Mouse (Mus musculus): ENCODE data around the gene Tmx2. TPM values are rescaled to one million over a fixed set of nuclear protein-coding genes. Genes with fewer than 3 reads are reported as not detected.
"Not testable (repeated sequence)": the region's sequence is repeated elsewhere in the genome, so short reads cannot be mapped to it uniquely, and the experiment has no call there.

Gene Tmx2
- polyA plus RNA-seq, 1 experiment from 2014 or later: 125 TPM

DNA sequence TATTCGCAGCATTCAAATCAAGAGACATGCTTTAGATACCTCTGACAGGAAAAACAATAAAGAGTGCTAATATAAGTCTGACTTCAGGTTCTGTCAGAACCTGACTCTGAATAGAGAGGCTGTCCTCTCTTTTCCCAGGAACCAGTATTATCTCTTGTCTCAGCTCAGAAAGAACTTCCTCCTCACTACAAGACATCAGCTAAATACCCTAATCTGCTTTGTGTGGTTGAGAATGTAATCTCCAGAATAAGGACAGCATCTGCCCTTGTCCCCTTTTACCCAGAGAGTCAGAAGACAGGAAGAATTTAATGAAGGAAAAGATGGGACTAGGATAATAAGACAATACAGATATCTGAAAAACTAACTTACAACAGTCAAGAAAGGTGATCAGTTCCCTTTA is 24.6 kb upstream of the Tmx2 start:
- Histone ChIP-seq H3K27ac (ENCODE audit: low read length) (no peak overlapping the region), H3K27me3 (ENCODE audit: control insufficient read depth, insufficient read depth, low read length) (no peaks in the 10 kb centered on the region), H3K9ac (ENCODE audit: low read length) (no peak overlapping the region), H3K9me3 (replicated peaks; ENCODE audit: control insufficient read depth, low read length) (no peaks in the 10 kb centered on the region), H3K36me3 (ENCODE audit: control insufficient read depth, insufficient read depth, low read length) (no peaks in the 10 kb centered on the region), H3K4me3 (replicated peaks; ENCODE audit: low read length) (no peak overlapping the region), H3K4me2 (ENCODE audit: low read depth, low read length) (no peak overlapping the region), H3K4me1 (ENCODE audit: control insufficient read depth, insufficient read depth, low read length) (0 out of 2 replicates have a peak, but pooled peaks cover 4% of the 10 kb centered on the region)
- WGBS: 89% methylated on average over 1 of the region's 1 CpGs
- ATAC-seq (ENCODE audit: insufficient read depth, low FRiP score): no peak

DNA sequence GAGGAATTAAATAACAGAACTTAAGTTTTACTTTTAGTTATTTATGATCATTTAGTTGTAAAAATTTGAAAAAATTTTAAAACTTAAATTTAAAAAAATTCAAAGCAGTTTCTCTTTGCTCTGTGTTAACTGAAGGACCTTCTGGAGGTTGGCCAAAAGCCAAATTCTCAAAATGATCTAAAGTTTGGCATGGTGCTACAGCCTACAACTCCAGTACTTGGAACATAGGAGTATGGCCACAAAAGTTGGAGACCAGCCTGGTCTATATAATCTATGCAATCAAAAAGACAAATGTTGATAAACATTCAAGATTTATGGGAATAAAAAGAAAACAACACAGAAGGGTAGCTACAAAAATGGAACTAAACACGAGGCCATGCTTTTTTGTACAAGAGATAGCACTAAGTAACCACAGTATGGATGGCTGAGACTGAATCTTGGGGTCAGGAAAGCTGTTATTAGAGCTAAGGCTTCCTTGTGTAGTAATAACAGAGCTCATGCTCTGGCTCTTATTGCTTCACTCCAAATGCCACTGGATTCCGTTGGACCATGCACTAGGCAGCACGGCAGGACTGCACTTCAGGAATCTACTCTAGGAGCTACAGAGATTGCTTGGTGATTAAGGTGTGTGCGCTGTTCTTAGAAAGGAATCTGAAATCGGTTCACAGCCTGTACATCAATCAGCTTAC is 16.2 kb upstream of the Tmx2 start:
- peaks cover 9% of the 10 kb centered on the region for H3K36me3 ChIP-seq (ENCODE audit: control insufficient read depth, insufficient read depth, low read length)
- no peak overlapping the region for H3K4me3 ChIP-seq (replicated peaks; ENCODE audit: low read length)
- 69% methylated on average over 5 of the region's 5 CpGs for WGBS
- H3K9me3 ChIP-seq (replicated peaks; ENCODE audit: control insufficient read depth, low read length): no peaks in the 10 kb centered on the region
- H3K4me1 ChIP-seq (ENCODE audit: control insufficient read depth, insufficient read depth, low read length): no peaks in the 10 kb centered on the region
- no peak overlapping the region for H3K27ac ChIP-seq (ENCODE audit: low read length)
- H3K9ac ChIP-seq (ENCODE audit: low read length): no peak overlapping the region
- ATAC-seq (ENCODE audit: insufficient read depth, low FRiP score): peak; percentile 77; the same call in 1 of the 2 replicates
- no peak overlapping the region for H3K4me2 ChIP-seq (ENCODE audit: low read depth, low read length)
- H3K27me3 ChIP-seq (ENCODE audit: control insufficient read depth, insufficient read depth, low read length): no peaks in the 10 kb centered on the region

DNA sequence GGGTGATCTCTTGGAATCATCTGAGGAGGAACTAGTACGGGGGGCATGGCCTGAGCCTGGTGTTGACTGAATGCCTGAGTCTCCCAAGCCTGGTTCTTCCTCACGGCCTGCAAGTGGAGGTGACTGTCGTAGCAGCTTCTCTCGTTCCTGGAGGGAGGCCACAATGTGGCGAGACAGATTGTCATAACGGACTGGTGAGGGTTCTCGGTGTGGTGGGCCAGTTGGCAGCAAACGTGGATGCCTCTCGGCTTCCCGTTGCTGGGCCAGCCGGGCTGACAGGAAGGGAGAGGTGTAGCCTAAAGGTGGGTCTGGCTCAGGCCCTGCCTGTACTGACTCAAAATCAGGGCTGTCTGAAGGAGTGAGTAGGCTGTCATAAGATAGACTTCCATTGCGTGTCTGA is 11.1 kb upstream of the Tmx2 start:
- no peak overlapping the region for H3K27ac ChIP-seq (ENCODE audit: low read length)
- H3K4me1 ChIP-seq (ENCODE audit: control insufficient read depth, insufficient read depth, low read length): no peaks in the 10 kb centered on the region
- no peak overlapping the region for H3K4me3 ChIP-seq (replicated peaks; ENCODE audit: low read length)
- no peak overlapping the region for H3K9ac ChIP-seq (ENCODE audit: low read length)
- 88% methylated on average over 12 of the region's 12 CpGs for WGBS
- no peaks in the 10 kb centered on the region for H3K9me3 ChIP-seq (replicated peaks; ENCODE audit: control insufficient read depth, low read length)
- no peaks in the 10 kb centered on the region for H3K27me3 ChIP-seq (ENCODE audit: control insufficient read depth, insufficient read depth, low read length)
- ATAC-seq (ENCODE audit: insufficient read depth, low FRiP score): no peak
- no peak overlapping the region for H3K4me2 ChIP-seq (ENCODE audit: low read depth, low read length)
- H3K36me3 ChIP-seq (ENCODE audit: control insufficient read depth, insufficient read depth, low read length): peaks cover 40% of the 10 kb centered on the region

GRCm38 (mm10) chr2:84688080-84688844 is 9.3 kb upstream of the Tmx2 start:
- peaks cover 40% of the 10 kb centered on the region for H3K36me3 ChIP-seq (ENCODE audit: control insufficient read depth, insufficient read depth, low read length)
- no peaks in the 10 kb centered on the region for H3K27me3 ChIP-seq (ENCODE audit: control insufficient read depth, insufficient read depth, low read length)
- H3K4me2 ChIP-seq (ENCODE audit: low read depth, low read length): no peak overlapping the region
- no peak overlapping the region for H3K27ac ChIP-seq (ENCODE audit: low read length)
- no peak for ATAC-seq (ENCODE audit: insufficient read depth, low FRiP score)
- H3K9me3 ChIP-seq (replicated peaks; ENCODE audit: control insufficient read depth, low read length): no peaks in the 10 kb centered on the region
- no peak overlapping the region for H3K4me3 ChIP-seq (replicated peaks; ENCODE audit: low read length)
- no peak overlapping the region for H3K9ac ChIP-seq (ENCODE audit: low read length)
- 80% methylated on average over 2 of the region's 2 CpGs for WGBS
- H3K4me1 ChIP-seq (ENCODE audit: control insufficient read depth, insufficient read depth, low read length): no peaks in the 10 kb centered on the region

- peaks cover 6% of the 10 kb centered on the region for H3K4me1 ChIP-seq (ENCODE audit: control insufficient read depth, insufficient read depth, low read length)
- no peaks in the 10 kb centered on the region for H3K9me3 ChIP-seq (replicated peaks; ENCODE audit: control insufficient read depth, low read length)
- H3K27me3 ChIP-seq (ENCODE audit: control insufficient read depth, insufficient read depth, low read length): no peaks in the 10 kb centered on the region
- 67% methylated on average over 6 of the region's 6 CpGs for WGBS
- no peak overlapping the region for H3K4me3 ChIP-seq (replicated peaks; ENCODE audit: low read length)
- H3K4me2 ChIP-seq (ENCODE audit: low read depth, low read length): no peak overlapping the region
- peaks cover 15% of the 10 kb centered on the region; the same call in 1 of the 2 replicates for H3K36me3 ChIP-seq (ENCODE audit: control insufficient read depth, insufficient read depth, low read length)
- no peak for ATAC-seq (ENCODE audit: insufficient read depth, low FRiP score)
- no peak overlapping the region for H3K27ac ChIP-seq (ENCODE audit: low read length)
- H3K9ac ChIP-seq (ENCODE audit: low read length): no peak overlapping the region
Observed at GRCm38 (mm10) chr2:84682605-84683183, 3.8 kb upstream of the Tmx2 start.

DNA sequence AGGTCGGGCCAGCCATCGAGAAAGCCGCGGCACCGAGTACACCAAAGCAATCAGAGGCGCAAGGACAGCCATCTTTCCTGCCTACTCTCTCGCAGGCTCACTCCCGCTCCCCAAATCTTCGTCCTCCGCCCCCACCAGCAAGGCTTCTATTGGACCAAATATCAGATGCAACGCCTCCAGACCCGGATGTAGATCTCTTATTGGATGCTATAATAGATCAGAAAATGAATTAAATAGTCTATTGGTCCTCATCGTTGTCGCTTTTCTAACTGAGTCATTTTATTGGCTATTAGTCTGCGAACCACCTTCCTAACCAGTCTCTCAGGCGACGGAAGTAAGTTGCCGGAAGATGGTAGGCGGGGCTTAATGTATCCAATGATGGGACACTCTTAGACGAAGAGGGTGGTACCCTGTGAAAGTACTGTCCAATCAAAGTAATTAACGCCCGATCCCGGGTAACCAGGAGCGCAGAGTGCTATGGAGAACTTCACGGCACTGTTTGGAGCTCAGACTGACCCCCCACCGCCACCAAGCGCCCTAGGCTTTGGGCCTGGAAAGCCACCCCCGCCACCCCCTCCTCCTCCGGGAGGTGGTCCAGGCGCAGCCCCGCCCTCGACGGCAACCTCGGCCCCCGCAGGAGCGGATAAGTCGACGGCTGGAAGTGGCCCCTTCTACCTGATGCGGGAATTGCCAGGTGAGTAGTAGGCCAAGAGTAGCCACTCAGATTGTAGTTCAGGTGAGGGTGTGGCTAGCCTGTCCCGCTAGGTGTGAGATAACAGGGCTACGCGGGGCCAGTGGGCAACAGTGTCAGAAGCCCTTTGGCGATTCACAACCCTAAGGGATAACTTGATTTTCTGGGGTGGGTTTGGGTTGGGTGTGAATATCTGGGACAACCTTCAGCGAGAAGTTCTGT is 716 bp downstream of the Tmx2 start, which contains the start of the genes Gm28635 and Med19:
Gene Gm28635, minus strand, starts transcription at position 74 of the 913 bp plus-strand sequence.
Gene Med19, plus strand, starts transcription at position 435 of the 913 bp plus-strand sequence.
- peak; percentile 100 for ATAC-seq (ENCODE audit: insufficient read depth, low FRiP score)
- H3K4me3 ChIP-seq (replicated peaks; ENCODE audit: low read length): peak within 1 kb of the TSS; percentile 100
- no peaks in the 10 kb centered on the region for H3K27me3 ChIP-seq (ENCODE audit: control insufficient read depth, insufficient read depth, low read length)
- H3K9me3 ChIP-seq (replicated peaks; ENCODE audit: control insufficient read depth, low read length): no peaks in the 10 kb centered on the region
- H3K27ac ChIP-seq (ENCODE audit: low read length): peak within 1 kb of the TSS; percentile 82
- WGBS: under 1% methylated on average over 44 of the region's 44 CpGs
- peaks cover 6% of the 10 kb centered on the region; the same call in 1 of the 2 replicates for H3K36me3 ChIP-seq (ENCODE audit: control insufficient read depth, insufficient read depth, low read length)
- peak within 1 kb of the TSS; percentile 95 for H3K4me2 ChIP-seq (ENCODE audit: low read depth, low read length)
- H3K9ac ChIP-seq (ENCODE audit: low read length): peak within 1 kb of the TSS; percentile 95
- peaks cover 14% of the 10 kb centered on the region for H3K4me1 ChIP-seq (ENCODE audit: control insufficient read depth, insufficient read depth, low read length)

DNA sequence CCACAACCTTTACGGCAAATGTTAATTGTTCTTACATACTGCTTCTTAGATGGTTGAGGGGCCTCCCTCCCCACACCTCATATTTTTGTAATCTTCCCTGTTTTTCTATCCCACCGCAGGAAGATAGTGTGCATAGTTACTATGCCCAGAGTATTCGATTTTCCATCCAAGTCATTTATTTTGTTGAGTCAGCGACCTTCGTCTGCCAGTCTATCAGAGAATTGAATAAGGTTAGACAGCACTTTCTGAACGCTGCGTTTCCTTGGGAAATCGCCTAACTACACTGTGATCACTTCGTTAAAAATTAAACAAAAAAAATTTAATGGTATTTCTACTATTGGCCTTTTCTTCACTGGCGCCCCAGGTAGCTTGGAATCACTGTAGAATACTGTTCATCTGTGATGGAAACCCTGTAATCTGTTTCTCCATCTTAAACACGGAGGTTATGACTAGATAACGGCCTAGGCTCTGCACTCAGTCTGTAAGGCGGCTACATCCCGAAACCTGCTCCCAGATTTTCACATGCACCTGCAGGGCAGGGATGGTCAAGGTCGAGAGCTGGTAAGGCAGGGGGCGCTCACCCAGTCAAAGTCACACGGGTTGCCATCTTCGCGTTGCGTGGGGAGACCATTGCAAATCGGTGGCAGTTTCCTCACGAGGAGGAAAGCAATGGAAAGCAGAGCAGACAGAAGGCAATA is 1.5 kb downstream of the Tmx2 start:
- Histone ChIP-seq H3K9ac (ENCODE audit: low read length) (peak overlapping the region; percentile 76), H3K27me3 (ENCODE audit: control insufficient read depth, insufficient read depth, low read length) (no peaks in the 10 kb centered on the region), H3K9me3 (replicated peaks; ENCODE audit: control insufficient read depth, low read length) (no peaks in the 10 kb centered on the region), H3K36me3 (ENCODE audit: control insufficient read depth, insufficient read depth, low read length) (peaks cover 6% of the 10 kb centered on the region; the same call in 1 of the 2 replicates), H3K4me1 (ENCODE audit: control insufficient read depth, insufficient read depth, low read length) (peaks cover 14% of the 10 kb centered on the region), H3K27ac (ENCODE audit: low read length) (peak overlapping the region; percentile 55; the same call in 1 of the 2 replicates), H3K4me2 (ENCODE audit: low read depth, low read length) (peak overlapping the region; percentile 61), H3K4me3 (replicated peaks; ENCODE audit: low read length) (peak overlapping the region; percentile 100)
- 8% methylated on average over 22 of the region's 22 CpGs for WGBS
- peak; percentile 33; the same call in 1 of the 2 replicates for ATAC-seq (ENCODE audit: insufficient read depth, low FRiP score)

DNA sequence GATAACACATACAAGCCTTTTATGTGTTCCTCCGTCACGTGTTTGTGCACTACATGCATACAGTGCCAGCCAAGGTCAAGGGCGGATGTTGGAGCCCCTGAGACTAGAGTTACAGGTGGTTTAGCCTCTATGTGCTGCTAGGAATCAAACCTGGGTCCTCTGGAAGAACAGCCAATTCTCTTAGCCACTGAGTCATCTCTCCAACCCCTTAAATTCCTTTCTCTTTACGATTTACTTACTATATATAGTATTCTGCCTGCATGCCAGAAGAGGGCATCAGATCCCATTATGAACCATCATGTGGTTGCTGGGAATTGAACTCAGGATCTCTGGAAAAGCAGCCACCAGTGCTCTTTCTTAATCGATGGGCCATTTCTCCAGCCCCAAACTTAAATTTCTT is 7.4 kb downstream of the Tmx2 start:
- not testable (repeated sequence) for H3K36me3 ChIP-seq (ENCODE audit: control insufficient read depth, insufficient read depth, low read length); H3K27ac ChIP-seq (ENCODE audit: low read length); ATAC-seq (ENCODE audit: insufficient read depth, low FRiP score); H3K4me2 ChIP-seq (ENCODE audit: low read depth, low read length); H3K4me3 ChIP-seq (replicated peaks; ENCODE audit: low read length); H3K27me3 ChIP-seq (ENCODE audit: control insufficient read depth, insufficient read depth, low read length); H3K9me3 ChIP-seq (replicated peaks; ENCODE audit: control insufficient read depth, low read length); H3K9ac ChIP-seq (ENCODE audit: low read length)
- H3K4me1 ChIP-seq (ENCODE audit: control insufficient read depth, insufficient read depth, low read length): peaks cover 16% of the 10 kb centered on the region
- WGBS: 61% methylated on average over 4 of the region's 5 CpGs

Measured in stomach, embryonic 16.5 days (tissue).